Mouse (Mus musculus): Measurements from ENCODE around the gene Prph.

Prph gene

GRCm38 (mm10) chr15:99097840-99098492 lies 43.0 kb downstream of the Prph start:
- no peak for DNase-seq (ENCODE audit: low spot score in 2 of 2)

DNA sequence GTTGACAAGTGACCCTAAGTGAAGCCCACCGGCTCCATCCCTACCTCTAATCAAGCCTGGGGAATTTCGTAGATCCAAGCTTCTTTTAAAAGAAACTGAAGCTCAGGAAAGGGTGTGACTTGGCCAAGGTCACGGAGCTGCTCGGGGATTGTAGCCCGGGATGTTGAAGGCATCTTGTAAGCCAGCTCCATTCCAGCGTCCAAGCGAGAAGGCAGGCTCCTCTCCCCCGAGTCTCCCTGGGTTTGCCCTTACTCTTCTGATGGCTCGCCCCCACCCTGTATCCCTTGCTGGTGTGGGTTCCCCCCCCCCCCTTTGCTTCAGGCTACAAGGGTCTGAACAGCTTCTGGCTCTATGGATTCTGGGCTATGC lies 43.5 kb downstream of the Prph start:
- no peak for DNase-seq (ENCODE audit: low spot score in 2 of 2)

DNA sequence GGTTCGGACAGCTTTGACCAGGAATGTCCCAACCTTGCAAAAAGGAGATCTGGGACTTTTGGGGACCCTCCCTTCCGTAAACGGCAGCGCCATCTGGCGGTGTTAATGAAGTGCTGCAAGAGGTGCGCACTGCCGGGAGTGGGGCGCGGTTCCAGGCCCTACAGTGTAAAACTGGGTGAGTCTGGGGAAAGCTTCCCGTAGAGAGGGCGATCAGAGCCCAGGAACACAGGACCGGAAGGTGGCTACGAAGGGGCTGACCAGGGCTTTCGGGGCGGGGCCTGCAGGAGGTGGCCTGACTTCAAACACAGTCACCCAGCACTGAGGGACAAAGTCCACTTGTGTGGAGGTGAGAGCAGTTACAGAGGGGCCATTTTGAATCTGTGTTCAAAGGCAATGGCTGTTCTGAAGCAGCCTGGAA lies 44.2 kb downstream of the Prph start:
- no peak for DNase-seq (ENCODE audit: low spot score in 2 of 2)

GRCm38 (mm10) chr15:99099984-99100383 lies 45.0 kb downstream of the Prph start:
- DNase-seq (ENCODE audit: low spot score in 2 of 2): no peak

DNA sequence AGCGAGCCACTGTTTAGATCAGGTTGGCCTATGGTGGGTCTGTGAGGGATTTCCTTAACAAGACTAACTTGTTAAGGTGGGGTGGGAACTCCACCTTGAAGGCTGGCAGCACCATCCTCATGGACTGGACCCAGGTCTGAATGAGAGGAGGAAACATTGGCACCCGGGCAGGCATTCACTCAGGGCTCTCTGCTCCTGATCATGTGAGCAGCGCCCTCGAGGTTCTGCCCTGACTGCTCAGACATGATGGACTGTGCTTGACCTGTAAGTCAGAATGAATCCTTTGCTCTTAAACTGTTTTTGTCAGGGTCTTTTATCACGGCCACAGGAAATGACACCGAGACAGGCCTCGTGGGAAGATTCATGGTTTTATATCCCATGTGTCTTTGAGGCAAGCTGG lies 50.3 kb downstream of the Prph start:
- no peak for DNase-seq (ENCODE audit: low spot score in 2 of 2)

- DNase-seq (ENCODE audit: low spot score in 2 of 2): no peak
Observed at GRCm38 (mm10) chr15:99107866-99108265, 52.9 kb downstream of the Prph start.

All from spleen, postnatal 36 days (tissue).